Mouse (Mus musculus) cerebellum, adult 2 months (tissue): ENCODE measurements around the gene Lmbrd2.

Experiments
- CTCF ChIP-seq: fragments of 200-500 bp; IDR thresholded peaks from 2 replicates; pipeline ENCODE4 v1.5.1; 2011; ENCODE audit warnings: low read depth, mild to moderate bottlenecking, control low read depth, low read length, moderate library complexity, borderline replicate concordance; ENCODE audit not compliant: insufficient read depth
- POLR2A ChIP-seq: fragments of 200-500 bp; IDR thresholded peaks from 2 replicates; pipeline ENCODE4 v1.6.1; 2011; ENCODE audit warnings: low read length, control low read depth, borderline replicate concordance; ENCODE audit not compliant: insufficient read depth

DNA sequence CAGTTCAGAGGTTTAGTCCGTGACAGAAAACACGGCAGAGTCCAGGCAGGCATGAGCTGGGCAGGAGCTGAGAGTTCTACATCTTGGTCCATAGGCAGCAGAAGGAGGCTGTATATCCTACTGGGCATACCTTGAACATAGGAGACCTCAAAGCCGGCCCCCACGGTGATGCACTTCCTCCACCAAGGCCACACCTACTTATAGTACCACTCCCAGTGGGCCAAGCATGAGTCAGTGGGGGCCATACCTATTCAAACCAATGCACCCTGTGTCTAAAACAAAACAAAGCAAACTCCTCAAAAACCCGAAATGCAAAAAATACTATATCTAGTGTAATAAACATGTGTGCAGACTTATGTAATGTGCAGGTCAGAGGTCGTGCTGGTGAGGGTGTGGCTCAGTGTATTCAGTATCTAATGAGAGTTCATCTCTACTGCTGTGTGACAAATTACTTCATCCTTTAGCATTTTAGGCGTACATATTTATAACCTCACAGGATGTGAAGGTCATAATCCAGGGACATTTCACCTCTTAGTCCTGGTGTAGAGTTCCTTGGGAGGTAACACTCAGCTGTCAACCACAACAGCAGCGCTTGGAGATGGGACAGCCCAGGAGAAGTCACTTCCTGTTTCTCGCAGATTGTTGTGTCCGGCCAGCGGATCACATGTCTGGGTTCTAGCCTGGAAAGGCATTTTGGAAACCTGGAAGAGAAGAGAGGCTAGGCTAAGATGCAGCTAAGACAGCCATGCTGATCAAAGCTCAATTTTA, 46.6 kb upstream of the Lmbrd2 start:
- TF ChIP-seq CTCF: no peak
- no peak for TF ChIP-seq POLR2A
